Mouse (Mus musculus): Measurements from ENCODE around the gene Hscb. TPM values are rescaled to one million over a fixed set of nuclear protein-coding genes. Genes with fewer than 3 reads are reported as not detected.
A peak's percentile ranks its signal among the peaks of the same experiment; 100 is the strongest.
"Not testable (repeated sequence)": the region's sequence is repeated elsewhere in the genome, so short reads cannot be mapped to it uniquely, and the experiment has no call there.

The Hscb gene
- polyA plus RNA-seq, 1 experiment from 2014 or later = 10.8 TPM

GRCm38 (mm10) chr5:110860445-110860844, 20.9 kb upstream of the Hscb start:
- Histone ChIP-seq H3K4me2 (replicated peaks) (no peak overlapping the region), H3K27me3 (no peaks in the 10 kb centered on the region), H3K9me3 (no peaks in the 10 kb centered on the region), H3K4me1 (replicated peaks) (no peaks in the 10 kb centered on the region), H3K36me3 (no peaks in the 10 kb centered on the region), H3K4me3 (replicated peaks) (no peak overlapping the region), H3K27ac (no peak overlapping the region), H3K9ac (replicated peaks) (no peak overlapping the region)
- ATAC-seq = no peak
- 92% methylated on average over 5 of the region's 5 CpGs for WGBS

GRCm38 (mm10) chr5:110859013-110859650, 19.6 kb upstream of the Hscb start:
- Histone ChIP-seq H3K4me1 (replicated peaks) (no peaks in the 10 kb centered on the region), H3K9me3 (no peaks in the 10 kb centered on the region), H3K27ac (peak overlapping the region; percentile 56; the same call in 1 of the 2 replicates), H3K27me3 (no peaks in the 10 kb centered on the region), H3K36me3 (no peaks in the 10 kb centered on the region), H3K4me2 (replicated peaks) (no peak overlapping the region), H3K4me3 (replicated peaks) (no peak overlapping the region), H3K9ac (replicated peaks) (no peak overlapping the region)
- WGBS = 56% methylated on average over 13 of the region's 13 CpGs
- no peak for ATAC-seq

- no peak overlapping the region for H3K4me3 ChIP-seq (replicated peaks)
- H3K9ac ChIP-seq (replicated peaks) = no peak overlapping the region
- no peaks in the 10 kb centered on the region for H3K9me3 ChIP-seq
- 89% methylated on average over 5 of the region's 5 CpGs for WGBS
- H3K27me3 ChIP-seq = no peaks in the 10 kb centered on the region
- no peaks in the 10 kb centered on the region for H3K4me1 ChIP-seq (replicated peaks)
- no peak for ATAC-seq
- H3K36me3 ChIP-seq = peaks cover 4% of the 10 kb centered on the region; the same call in 1 of the 2 replicates
- H3K27ac ChIP-seq = no peak overlapping the region
- no peak overlapping the region for H3K4me2 ChIP-seq (replicated peaks)
Observed at GRCm38 (mm10) chr5:110857091-110857490, 17.5 kb upstream of the Hscb start.

- no peaks in the 10 kb centered on the region for H3K9me3 ChIP-seq
- H3K36me3 ChIP-seq = peaks cover 4% of the 10 kb centered on the region; the same call in 1 of the 2 replicates
- H3K27ac ChIP-seq = no peak overlapping the region
- no peak for ATAC-seq
- H3K4me1 ChIP-seq (replicated peaks) = no peaks in the 10 kb centered on the region
- no peaks in the 10 kb centered on the region for H3K27me3 ChIP-seq
- 83% methylated on average over 1 of the region's 1 CpGs for WGBS
- no peak overlapping the region for H3K9ac ChIP-seq (replicated peaks)
- no peak overlapping the region for H3K4me2 ChIP-seq (replicated peaks)
- H3K4me3 ChIP-seq (replicated peaks) = no peak overlapping the region
Observed at GRCm38 (mm10) chr5:110852990-110853389, 13.4 kb upstream of the Hscb start.

GRCm38 (mm10) chr5:110841046-110841862, 1.7 kb upstream of the Hscb start:
- H3K9me3 ChIP-seq = no peaks in the 10 kb centered on the region
- H3K4me3 ChIP-seq (replicated peaks) = no peak overlapping the region
- peaks cover 16% of the 10 kb centered on the region for H3K4me1 ChIP-seq (replicated peaks)
- H3K27ac ChIP-seq = no peak overlapping the region
- no peak overlapping the region for H3K9ac ChIP-seq (replicated peaks)
- no peak overlapping the region for H3K4me2 ChIP-seq (replicated peaks)
- ATAC-seq = no peak
- peaks cover 9% of the 10 kb centered on the region; the same call in 1 of the 2 replicates for H3K36me3 ChIP-seq
- no peaks in the 10 kb centered on the region for H3K27me3 ChIP-seq
- 93% methylated on average over 14 of the region's 14 CpGs for WGBS

GRCm38 (mm10) chr5:110840465-110840864, 888 bp upstream of the Hscb start:
- 10% methylated on average over 4 of the region's 4 CpGs for WGBS
- peak overlapping the region; percentile 75 for H3K4me2 ChIP-seq (replicated peaks)
- peaks cover 16% of the 10 kb centered on the region for H3K4me1 ChIP-seq (replicated peaks)
- H3K27me3 ChIP-seq = no peaks in the 10 kb centered on the region
- H3K9me3 ChIP-seq = no peaks in the 10 kb centered on the region
- H3K4me3 ChIP-seq (replicated peaks) = peak overlapping the region; percentile 59
- H3K27ac ChIP-seq = no peak overlapping the region
- H3K36me3 ChIP-seq = peaks cover 6% of the 10 kb centered on the region; the same call in 1 of the 2 replicates
- ATAC-seq = no peak
- peak overlapping the region; percentile 55 for H3K9ac ChIP-seq (replicated peaks)

- H3K4me3 ChIP-seq (replicated peaks) = peak overlapping the region; percentile 59
- no peak; the same call in 1 of the 2 replicates for ATAC-seq
- peak overlapping the region; percentile 67 for H3K4me2 ChIP-seq (replicated peaks)
- 9% methylated on average over 28 of the region's 28 CpGs for WGBS
- peaks cover 16% of the 10 kb centered on the region for H3K4me1 ChIP-seq (replicated peaks)
- H3K27me3 ChIP-seq = no peaks in the 10 kb centered on the region
- H3K9ac ChIP-seq (replicated peaks) = peak overlapping the region; percentile 73
- no peaks in the 10 kb centered on the region for H3K9me3 ChIP-seq
- peak overlapping the region; percentile 73 for H3K27ac ChIP-seq
- H3K36me3 ChIP-seq = no peaks in the 10 kb centered on the region
Observed at GRCm38 (mm10) chr5:110839038-110839677, 419 bp downstream of the Hscb start.

GRCm38 (mm10) chr5:110838016-110838415, 1.6 kb downstream of the Hscb start:
- H3K9ac ChIP-seq (replicated peaks); H3K36me3 ChIP-seq; H3K27me3 ChIP-seq; H3K4me2 ChIP-seq (replicated peaks); ATAC-seq; H3K27ac ChIP-seq; H3K9me3 ChIP-seq; H3K4me3 ChIP-seq (replicated peaks): not testable (repeated sequence)
- H3K4me1 ChIP-seq (replicated peaks) = peaks cover 16% of the 10 kb centered on the region
- WGBS = 95% methylated on average over 5 of the region's 5 CpGs

GRCm38 (mm10) chr5:110835959-110836358, 3.6 kb downstream of the Hscb start:
- Histone ChIP-seq H3K9me3 (no peaks in the 10 kb centered on the region), H3K36me3 (no peaks in the 10 kb centered on the region), H3K4me1 (replicated peaks) (peaks cover 16% of the 10 kb centered on the region), H3K27ac (no peak overlapping the region), H3K4me2 (replicated peaks) (no peak overlapping the region), H3K4me3 (replicated peaks) (no peak overlapping the region), H3K9ac (replicated peaks) (no peak overlapping the region), H3K27me3 (no peaks in the 10 kb centered on the region)
- ATAC-seq = no peak
- WGBS = 36% methylated on average over 3 of the region's 3 CpGs

- Histone ChIP-seq H3K36me3 (no peaks in the 10 kb centered on the region), H3K4me2 (replicated peaks) (no peak overlapping the region), H3K9ac (replicated peaks) (no peak overlapping the region), H3K4me1 (replicated peaks) (no peaks in the 10 kb centered on the region), H3K9me3 (no peaks in the 10 kb centered on the region), H3K4me3 (replicated peaks) (no peak overlapping the region), H3K27me3 (no peaks in the 10 kb centered on the region), H3K27ac (no peak overlapping the region)
- 92% methylated on average over 5 of the region's 5 CpGs for WGBS
- ATAC-seq = no peak
Observed at GRCm38 (mm10) chr5:110831036-110831720, 8.4 kb downstream of the Hscb start.

GRCm38 (mm10) chr5:110827576-110827975, 12.0 kb downstream of the Hscb start:
- Histone ChIP-seq H3K4me3 (replicated peaks) (no peak overlapping the region), H3K9ac (replicated peaks) (no peak overlapping the region), H3K27ac (no peak overlapping the region), H3K9me3 (no peaks in the 10 kb centered on the region), H3K4me1 (replicated peaks) (no peaks in the 10 kb centered on the region), H3K27me3 (no peaks in the 10 kb centered on the region), H3K4me2 (replicated peaks) (no peak overlapping the region), H3K36me3 (no peaks in the 10 kb centered on the region)
- ATAC-seq = no peak
- WGBS = 95% methylated on average over 5 of the region's 5 CpGs

All from midbrain, embryonic 13.5 days (tissue).